Mouse (Mus musculus) ovary, postnatal 10 days (tissue): Measurements from ENCODE around the gene Fosb.

Experiments
- DNase-seq: peaks from one replicate; pipeline ENCODE4 v3.0.0; 2022; ENCODE audit warnings: low spot score

Gene Fosb

GRCm38 (mm10) chr7:19306819-19307738 is 2.8 kb downstream of the Fosb start:
- DNase-seq, result no peak

GRCm38 (mm10) chr7:19305796-19306765 is 3.8 kb downstream of the Fosb start:
- no peak for DNase-seq

GRCm38 (mm10) chr7:19305413-19305735 is 4.5 kb downstream of the Fosb start:
- no peak for DNase-seq

GRCm38 (mm10) chr7:19304501-19305412 is 5.1 kb downstream of the Fosb start:
- no peak for DNase-seq

- no peak for DNase-seq
Measured at GRCm38 (mm10) chr7:19303770-19304169, 6.1 kb downstream of the Fosb start.

GRCm38 (mm10) chr7:19303046-19303305 is 6.9 kb downstream of the Fosb start:
- DNase-seq, result no peak

- no peak for DNase-seq
Measured at GRCm38 (mm10) chr7:19302264-19303045, 7.4 kb downstream of the Fosb start.

GRCm38 (mm10) chr7:19301461-19302263 is 8.2 kb downstream of the Fosb start:
- no peak for DNase-seq

GRCm38 (mm10) chr7:19300501-19301421 is 9.1 kb downstream of the Fosb start:
- peak; percentile 63 for DNase-seq

GRCm38 (mm10) chr7:19299194-19299593 is 10.7 kb downstream of the Fosb start:
- no peak for DNase-seq

- DNase-seq, result no peak
Measured at GRCm38 (mm10) chr7:19297794-19298193, 12.1 kb downstream of the Fosb start.

- no peak for DNase-seq
Measured at GRCm38 (mm10) chr7:19297034-19297433, 12.8 kb downstream of the Fosb start.

- DNase-seq, result peak; percentile 97
Measured at GRCm38 (mm10) chr7:19295503-19296185, 14.2 kb downstream of the Fosb start.

- DNase-seq, result no peak
Measured at GRCm38 (mm10) chr7:19290969-19291596, 18.8 kb downstream of the Fosb start.

- DNase-seq, result no peak
Measured at GRCm38 (mm10) chr7:19284763-19285162, 25.1 kb downstream of the Fosb start.

- no peak for DNase-seq
Measured at GRCm38 (mm10) chr7:19283406-19283804, 26.4 kb downstream of the Fosb start.

GRCm38 (mm10) chr7:19282791-19283405 is 27.0 kb downstream of the Fosb start:
- DNase-seq, result peak; percentile 50

GRCm38 (mm10) chr7:19282385-19282784 is 27.5 kb downstream of the Fosb start, which contains the start of gene Rtn2:
Gene Rtn2, plus strand, starts transcription at chr7:19282624.
- no peak for DNase-seq
